Mouse (Mus musculus): ENCODE measurements at regions not wholly inside any gene's neighbourhood (a gene's known extent, or its start where the extent isn't known, plus 50 kb on each side); places are given as distances from the start of the nearest gene placed in this dataset.
A peak's percentile ranks its signal among the peaks of the same experiment; 100 is the strongest.

DNA sequence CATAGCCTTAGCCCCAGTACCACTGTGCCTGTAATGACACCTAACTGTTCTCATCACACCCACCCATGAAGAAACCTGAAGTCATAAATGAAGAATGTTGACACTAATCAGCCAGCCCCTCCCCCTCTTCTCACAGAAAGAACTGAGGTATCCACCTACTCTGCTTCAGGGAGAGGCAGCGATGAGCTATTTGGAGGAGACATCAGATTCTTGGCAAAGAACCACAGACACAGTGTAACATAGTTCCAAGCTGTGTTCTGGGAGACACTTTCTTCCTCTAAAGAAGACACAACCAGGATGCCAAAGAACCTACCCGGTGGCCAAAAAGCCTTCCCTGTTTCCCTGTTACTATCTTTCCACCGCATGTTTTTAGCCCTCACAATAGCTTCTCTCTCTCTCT lies 307.8 kb upstream of the Jarid2 start:
- no peak overlapping the region for H3K9ac ChIP-seq
- no peaks in the 10 kb centered on the region for H3K9me3 ChIP-seq
- 87% methylated on average over 3 of the region's 3 CpGs for WGBS
- no peaks in the 10 kb centered on the region for H3K36me3 ChIP-seq
- H3K27me3 ChIP-seq = no peaks in the 10 kb centered on the region
- no peak overlapping the region for H3K4me3 ChIP-seq
- peaks cover 29% of the 10 kb centered on the region for H3K4me1 ChIP-seq
- H3K4me2 ChIP-seq (replicated peaks) = no peak overlapping the region
- H3K27ac ChIP-seq = no peak overlapping the region
- ATAC-seq (ENCODE audit: insufficient number of reproducible peaks, insufficient read depth, low FRiP score, low TSS enrichment) = no peak

DNA sequence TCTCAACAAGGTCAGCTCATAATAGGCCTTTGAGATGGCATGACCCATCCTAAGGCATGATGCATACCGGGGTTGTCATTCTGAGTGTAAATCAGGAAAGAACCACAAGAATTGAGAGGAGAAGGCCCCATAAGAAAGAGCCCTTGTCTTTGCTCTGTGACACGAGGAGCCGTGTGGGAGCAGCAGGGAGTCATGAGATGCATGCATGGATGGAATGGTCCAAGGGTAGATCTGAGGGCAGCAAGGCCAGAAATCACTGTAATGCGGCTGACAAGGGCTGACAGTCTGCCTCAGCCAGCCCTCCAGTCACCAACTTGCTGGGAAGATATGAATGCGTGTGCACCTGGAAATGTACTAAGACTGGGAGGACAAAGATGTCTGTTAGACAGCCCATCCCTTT lies 307.4 kb upstream of the Jarid2 start:
- 64% methylated on average over 5 of the region's 5 CpGs for WGBS
- H3K27me3 ChIP-seq = no peaks in the 10 kb centered on the region
- no peak for ATAC-seq (ENCODE audit: insufficient number of reproducible peaks, insufficient read depth, low FRiP score, low TSS enrichment)

DNA sequence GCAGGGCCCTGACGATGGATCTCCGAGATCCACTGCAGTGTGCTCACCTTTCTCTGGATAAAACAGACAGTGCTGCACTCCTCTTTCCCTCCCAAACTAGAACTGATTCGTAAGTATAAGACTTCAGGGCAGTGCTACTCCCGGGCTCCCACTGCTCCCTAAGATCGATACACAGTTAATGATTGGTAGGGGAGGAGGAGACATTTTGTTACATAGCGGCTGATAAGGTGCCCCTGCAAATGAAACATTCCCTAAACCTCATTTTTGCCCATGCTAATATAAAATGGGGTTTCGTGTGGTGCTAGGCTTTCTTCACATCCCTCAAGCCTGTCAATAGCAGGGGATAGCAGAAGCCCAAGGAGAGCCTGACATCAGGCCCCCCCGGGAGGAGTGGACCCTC lies 298.8 kb upstream of the Jarid2 start:
- ATAC-seq (ENCODE audit: insufficient number of reproducible peaks, insufficient read depth, low FRiP score, low TSS enrichment) = no peak
- H3K4me2 ChIP-seq (replicated peaks) = no peak overlapping the region
- H3K27me3 ChIP-seq = no peaks in the 10 kb centered on the region
- no peak overlapping the region for H3K4me3 ChIP-seq
- H3K9ac ChIP-seq = no peak overlapping the region
- H3K9me3 ChIP-seq = no peaks in the 10 kb centered on the region
- no peaks in the 10 kb centered on the region for H3K36me3 ChIP-seq
- H3K27ac ChIP-seq = no peak overlapping the region
- WGBS = 89% methylated on average over 8 of the region's 8 CpGs
- H3K4me1 ChIP-seq = no peaks in the 10 kb centered on the region

More for the DNA sequence above, 307.4 kb upstream of the Jarid2 start:
- Histone ChIP-seq H3K4me2 (replicated peaks) (no peak overlapping the region), H3K36me3 (no peaks in the 10 kb centered on the region), H3K4me3 (no peak overlapping the region), H3K4me1 (peaks cover 27% of the 10 kb centered on the region), H3K9me3 (no peaks in the 10 kb centered on the region), H3K27ac (no peak overlapping the region), H3K9ac (no peak overlapping the region)

DNA sequence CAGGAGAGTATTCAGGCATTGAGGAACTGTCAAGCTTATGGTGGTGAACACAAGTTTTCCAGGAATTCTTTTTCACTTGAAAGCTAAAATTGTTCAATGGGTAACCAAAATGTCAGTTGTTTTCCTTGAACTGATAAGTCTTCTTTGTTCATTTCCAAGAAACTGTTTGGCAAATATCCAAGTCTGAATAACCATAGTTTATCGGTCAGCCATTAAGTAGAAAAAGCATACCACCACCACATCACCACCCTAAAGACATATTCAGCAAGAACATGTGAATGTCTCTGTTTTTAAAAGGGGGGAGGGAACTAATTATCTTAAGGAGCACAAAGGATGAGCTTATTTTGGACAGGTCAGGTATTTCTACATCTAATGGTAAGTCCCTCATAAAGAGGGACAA lies 291.6 kb upstream of the Jarid2 start:
- H3K27ac ChIP-seq = no peak overlapping the region
- no peaks in the 10 kb centered on the region for H3K4me1 ChIP-seq
- H3K9ac ChIP-seq = no peak overlapping the region
- 89% methylated on average over 1 of the region's 1 CpGs for WGBS
- no peak for ATAC-seq (ENCODE audit: insufficient number of reproducible peaks, insufficient read depth, low FRiP score, low TSS enrichment)
- H3K27me3 ChIP-seq = no peaks in the 10 kb centered on the region
- H3K4me2 ChIP-seq (replicated peaks) = no peak overlapping the region
- no peaks in the 10 kb centered on the region for H3K36me3 ChIP-seq
- H3K9me3 ChIP-seq = no peaks in the 10 kb centered on the region
- no peak overlapping the region for H3K4me3 ChIP-seq

DNA sequence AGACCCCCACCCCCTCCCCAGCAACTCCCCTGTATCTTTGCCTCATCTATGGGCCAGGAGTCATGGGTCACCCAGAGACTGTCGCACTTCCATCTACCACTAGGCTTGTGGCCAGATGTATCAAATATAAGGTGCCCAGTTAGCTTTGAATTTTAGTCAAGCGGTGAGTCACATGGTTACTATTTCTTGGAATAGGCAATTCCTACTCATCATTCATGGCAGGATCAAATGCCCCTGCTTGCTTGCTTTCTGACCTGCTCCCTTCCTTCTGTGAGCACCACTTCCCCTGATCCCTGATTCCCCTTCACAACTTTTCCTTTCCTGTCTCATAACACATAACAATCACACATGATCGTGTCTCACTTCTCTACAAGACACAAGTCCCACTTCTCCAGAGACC lies 288.2 kb upstream of the Jarid2 start:
- ATAC-seq (ENCODE audit: insufficient number of reproducible peaks, insufficient read depth, low FRiP score, low TSS enrichment) = no peak
- no peaks in the 10 kb centered on the region for H3K9me3 ChIP-seq
- H3K4me3 ChIP-seq = no peak overlapping the region
- no peaks in the 10 kb centered on the region for H3K4me1 ChIP-seq
- 85% methylated on average over 3 of the region's 3 CpGs for WGBS
- no peaks in the 10 kb centered on the region for H3K36me3 ChIP-seq
- no peak overlapping the region for H3K4me2 ChIP-seq (replicated peaks)
- no peak overlapping the region for H3K27ac ChIP-seq
- H3K9ac ChIP-seq = no peak overlapping the region
- H3K27me3 ChIP-seq = no peaks in the 10 kb centered on the region

DNA sequence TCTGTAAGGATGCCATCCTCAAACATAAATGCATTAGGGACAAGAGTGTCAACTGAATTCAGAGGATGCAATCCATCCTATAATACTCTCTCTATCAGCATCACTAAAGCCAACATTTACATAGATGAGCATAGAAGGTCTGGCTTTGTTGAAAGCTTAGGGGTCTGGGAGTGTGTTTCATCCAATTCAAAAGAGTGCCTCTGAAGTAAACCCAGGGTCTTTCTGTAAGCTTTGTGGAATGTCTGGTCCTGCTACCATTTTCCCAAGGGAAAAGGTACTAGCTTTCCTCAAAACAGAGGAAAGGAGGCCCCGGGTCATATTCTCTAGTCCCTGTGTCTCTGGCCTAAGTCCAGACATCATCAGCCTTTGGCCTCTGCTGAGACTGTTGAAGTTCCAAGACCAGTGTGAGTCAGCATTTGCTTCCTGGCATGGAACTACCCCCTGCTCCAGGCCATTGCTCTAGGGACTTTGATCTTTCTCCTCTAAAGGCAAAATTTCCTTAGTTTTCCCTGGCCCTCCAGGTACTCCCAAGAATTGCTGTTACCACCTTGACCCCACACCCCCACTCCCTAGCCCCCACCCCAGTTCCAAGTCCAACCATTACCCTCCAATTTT lies 280.0 kb upstream of the Jarid2 start:
- no peak overlapping the region for H3K9ac ChIP-seq
- no peak overlapping the region for H3K4me2 ChIP-seq (replicated peaks)
- H3K9me3 ChIP-seq = no peaks in the 10 kb centered on the region
- H3K27me3 ChIP-seq = no peaks in the 10 kb centered on the region
- peaks cover 8% of the 10 kb centered on the region for H3K4me1 ChIP-seq
- no peak for ATAC-seq (ENCODE audit: insufficient number of reproducible peaks, insufficient read depth, low FRiP score, low TSS enrichment)
- H3K4me3 ChIP-seq = no peak overlapping the region
- no peak overlapping the region for H3K27ac ChIP-seq
- no peaks in the 10 kb centered on the region for H3K36me3 ChIP-seq
- WGBS = 80% methylated on average over 1 of the region's 1 CpGs

DNA sequence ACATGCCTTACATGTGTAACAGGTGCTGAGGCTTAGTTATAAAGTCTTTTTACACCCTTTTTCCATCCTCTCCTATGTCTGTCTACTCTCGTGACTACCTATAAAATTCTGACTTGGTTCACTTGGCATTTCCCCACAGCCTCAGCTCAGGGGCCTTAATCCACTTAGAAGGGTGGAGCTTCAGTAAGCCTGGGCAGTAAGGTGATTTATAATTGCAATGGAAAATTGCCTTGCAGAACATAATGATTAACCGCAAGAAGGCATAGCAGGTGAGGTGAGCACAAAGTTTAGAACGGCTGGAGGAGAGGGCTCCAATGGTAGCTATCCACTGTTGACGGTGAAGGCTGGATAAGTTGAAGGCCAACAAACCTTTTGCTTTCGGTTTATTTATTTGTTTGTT lies 278.1 kb upstream of the Jarid2 start:
- 88% methylated on average over 5 of the region's 5 CpGs for WGBS
- Histone ChIP-seq H3K4me3 (no peak overlapping the region), H3K9ac (no peak overlapping the region), H3K4me2 (replicated peaks) (no peak overlapping the region), H3K9me3 (no peaks in the 10 kb centered on the region), H3K36me3 (no peaks in the 10 kb centered on the region), H3K27me3 (no peaks in the 10 kb centered on the region), H3K27ac (no peak overlapping the region), H3K4me1 (peaks cover 8% of the 10 kb centered on the region)
- no peak for ATAC-seq (ENCODE audit: insufficient number of reproducible peaks, insufficient read depth, low FRiP score, low TSS enrichment)

DNA sequence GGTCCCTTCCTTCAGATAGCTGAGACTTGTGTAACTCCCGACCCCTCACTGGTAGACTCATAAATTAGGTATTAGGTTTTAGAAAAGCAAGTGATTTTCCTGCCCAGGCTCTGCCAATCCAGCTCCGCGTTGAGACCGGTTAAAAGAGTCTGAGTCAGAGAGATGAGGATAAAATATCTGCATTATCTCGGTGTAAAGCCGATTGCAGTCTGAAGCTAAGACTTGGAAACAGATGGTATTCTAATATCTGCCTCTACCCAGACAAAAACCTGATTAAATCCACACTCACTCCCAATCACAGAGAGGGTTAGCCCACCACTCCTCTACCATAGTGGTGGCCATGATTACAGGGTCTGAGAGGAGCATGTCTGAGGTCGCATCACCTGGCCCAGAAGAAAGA lies 276.1 kb upstream of the Jarid2 start:
- Histone ChIP-seq H3K27me3 (no peaks in the 10 kb centered on the region), H3K36me3 (no peaks in the 10 kb centered on the region), H3K4me3 (no peak overlapping the region), H3K27ac (no peak overlapping the region), H3K4me1 (peaks cover 8% of the 10 kb centered on the region), H3K9me3 (no peaks in the 10 kb centered on the region), H3K4me2 (replicated peaks) (no peak overlapping the region), H3K9ac (no peak overlapping the region)
- 45% methylated on average over 7 of the region's 7 CpGs for WGBS
- ATAC-seq (ENCODE audit: insufficient number of reproducible peaks, insufficient read depth, low FRiP score, low TSS enrichment) = no peak

DNA sequence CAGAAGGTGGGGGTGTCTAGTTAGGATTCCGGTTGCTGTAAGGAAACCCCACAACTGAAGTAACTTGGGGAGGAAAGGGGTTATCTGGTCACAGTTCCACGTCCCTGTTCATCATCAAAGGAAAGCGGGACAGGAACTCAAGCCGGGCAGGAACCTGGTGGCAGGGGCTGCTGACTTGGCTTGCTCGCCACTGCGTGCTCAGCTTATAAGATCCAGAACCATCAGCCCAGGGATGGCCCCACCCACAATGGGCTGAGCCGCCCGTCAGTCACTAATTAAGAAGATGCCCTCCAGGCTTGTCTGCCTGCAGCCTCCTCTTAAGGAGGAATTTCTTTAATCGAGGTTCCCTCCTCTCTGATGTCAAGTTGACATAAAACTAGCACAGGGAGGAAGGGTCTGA lies 275.1 kb upstream of the Jarid2 start:
- Histone ChIP-seq H3K4me2 (replicated peaks) (0 out of 2 replicates have a peak overlapping the region, but pooled peaks have one; percentile 13), H3K27ac (no peak overlapping the region), H3K4me1 (peaks cover 8% of the 10 kb centered on the region), H3K36me3 (no peaks in the 10 kb centered on the region), H3K4me3 (no peak overlapping the region), H3K9ac (no peak overlapping the region), H3K9me3 (no peaks in the 10 kb centered on the region), H3K27me3 (no peaks in the 10 kb centered on the region)
- no peak for ATAC-seq (ENCODE audit: insufficient number of reproducible peaks, insufficient read depth, low FRiP score, low TSS enrichment)
- WGBS = 18% methylated on average over 9 of the region's 9 CpGs

DNA sequence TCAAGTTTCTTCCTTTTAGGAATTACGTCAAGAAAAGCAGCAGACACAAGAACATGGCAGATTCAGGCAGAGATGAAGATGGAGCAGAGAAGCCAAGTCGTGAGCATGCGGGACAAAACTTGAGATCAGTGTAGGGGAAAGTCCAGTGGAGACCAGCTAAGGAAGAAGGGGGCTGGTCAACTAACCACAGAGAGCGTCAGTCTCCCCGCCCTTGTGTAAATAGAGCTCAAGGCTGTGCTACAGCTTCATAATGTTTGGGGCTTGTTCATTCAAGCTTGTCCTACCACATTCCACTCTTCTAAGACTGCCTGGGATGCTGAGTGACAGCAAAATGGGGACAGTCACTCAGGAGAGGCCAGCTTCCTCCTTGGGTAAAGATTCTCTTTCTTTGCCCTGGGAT lies 274.1 kb upstream of the Jarid2 start:
- no peaks in the 10 kb centered on the region for H3K9me3 ChIP-seq
- H3K27ac ChIP-seq = no peak overlapping the region
- H3K27me3 ChIP-seq = no peaks in the 10 kb centered on the region
- H3K4me1 ChIP-seq = peaks cover 8% of the 10 kb centered on the region
- ATAC-seq (ENCODE audit: insufficient number of reproducible peaks, insufficient read depth, low FRiP score, low TSS enrichment) = no peak
- 65% methylated on average over 5 of the region's 5 CpGs for WGBS
- no peak overlapping the region for H3K4me2 ChIP-seq (replicated peaks)
- H3K36me3 ChIP-seq = no peaks in the 10 kb centered on the region
- no peak overlapping the region for H3K4me3 ChIP-seq
- no peak overlapping the region for H3K9ac ChIP-seq

DNA sequence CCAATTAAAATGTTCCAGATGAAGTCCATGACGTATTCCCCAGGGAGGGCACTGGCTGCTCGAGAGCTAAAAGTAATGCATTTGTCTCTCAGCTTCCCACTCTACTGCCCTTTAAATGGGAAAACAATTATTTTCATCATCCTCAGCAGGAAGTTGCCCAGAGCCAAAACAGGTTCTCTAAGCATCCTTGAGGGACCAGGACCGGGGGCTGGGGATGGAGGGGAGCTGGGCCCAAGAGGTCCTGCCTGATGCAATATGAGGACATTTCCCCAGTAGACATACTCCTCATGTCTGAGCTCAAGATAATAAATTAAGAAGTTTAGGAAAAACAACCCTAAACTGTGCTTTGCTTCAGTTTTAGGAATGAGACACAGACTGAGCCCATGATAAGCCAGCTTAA lies 270.5 kb upstream of the Jarid2 start:
- Histone ChIP-seq H3K9ac (no peak overlapping the region), H3K27ac (no peak overlapping the region), H3K36me3 (no peaks in the 10 kb centered on the region), H3K27me3 (no peaks in the 10 kb centered on the region), H3K9me3 (no peaks in the 10 kb centered on the region), H3K4me3 (no peak overlapping the region), H3K4me1 (peaks cover 6% of the 10 kb centered on the region), H3K4me2 (replicated peaks) (no peak overlapping the region)
- 59% methylated on average over 3 of the region's 3 CpGs for WGBS
- ATAC-seq (ENCODE audit: insufficient number of reproducible peaks, insufficient read depth, low FRiP score, low TSS enrichment) = no peak

DNA sequence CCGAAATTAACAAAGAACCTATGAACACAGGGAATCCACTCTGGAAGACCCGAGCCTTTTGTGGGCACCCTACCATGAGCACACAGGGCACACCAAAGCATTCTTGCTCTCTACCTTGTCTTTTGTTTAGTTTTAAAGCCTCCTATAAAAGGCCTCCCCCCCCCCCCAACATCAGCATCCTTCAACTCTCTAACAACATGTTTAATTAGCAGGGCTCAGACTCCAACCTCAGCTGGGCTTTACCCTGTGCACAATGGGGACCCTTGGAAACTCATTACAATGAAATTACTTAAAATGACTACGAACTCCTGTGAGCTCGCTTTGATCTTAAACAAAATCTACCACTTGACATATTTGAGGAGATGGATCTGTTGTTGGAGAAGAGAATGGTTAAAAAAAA lies 270.1 kb upstream of the Jarid2 start:
- Histone ChIP-seq H3K9me3 (no peaks in the 10 kb centered on the region), H3K27ac (no peak overlapping the region), H3K36me3 (no peaks in the 10 kb centered on the region), H3K4me3 (no peak overlapping the region), H3K4me1 (peaks cover 2% of the 10 kb centered on the region; the same call in 1 of the 2 replicates), H3K4me2 (replicated peaks) (no peak overlapping the region), H3K27me3 (no peaks in the 10 kb centered on the region), H3K9ac (no peak overlapping the region)
- WGBS = 50% methylated on average over 4 of the region's 4 CpGs
- ATAC-seq (ENCODE audit: insufficient number of reproducible peaks, insufficient read depth, low FRiP score, low TSS enrichment) = no peak

DNA sequence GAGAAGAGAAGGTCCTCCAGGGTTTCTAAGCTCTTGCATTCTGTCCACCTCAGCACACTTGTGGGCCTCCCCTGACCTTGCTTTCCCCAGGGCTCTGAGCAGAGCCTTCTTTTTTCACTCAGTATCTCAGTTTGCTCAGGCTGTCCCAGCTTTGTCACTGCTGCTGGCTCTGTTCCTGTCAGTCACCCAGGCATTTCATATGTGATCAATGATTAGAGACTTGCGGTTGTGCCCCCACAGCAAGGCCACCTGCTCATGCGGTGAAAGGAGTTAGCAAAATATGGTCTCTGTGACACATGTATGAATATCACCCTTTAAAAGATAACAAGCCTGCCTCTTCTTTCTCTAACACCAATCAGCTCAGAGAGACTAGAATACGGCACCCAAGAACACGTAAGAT lies 265.6 kb upstream of the Jarid2 start:
- no peak overlapping the region for H3K9ac ChIP-seq
- no peak overlapping the region for H3K27ac ChIP-seq
- H3K9me3 ChIP-seq = no peaks in the 10 kb centered on the region
- no peaks in the 10 kb centered on the region for H3K36me3 ChIP-seq
- no peaks in the 10 kb centered on the region for H3K27me3 ChIP-seq
- WGBS = 97% methylated on average over 4 of the region's 4 CpGs
- H3K4me3 ChIP-seq = no peak overlapping the region
- H3K4me2 ChIP-seq (replicated peaks) = no peak overlapping the region
- ATAC-seq (ENCODE audit: insufficient number of reproducible peaks, insufficient read depth, low FRiP score, low TSS enrichment) = no peak
- H3K4me1 ChIP-seq = peaks cover under 1% of the 10 kb centered on the region; the same call in 1 of the 2 replicates

Data from embryonic facial prominence, embryonic 12.5 days (tissue).